Mouse (Mus musculus): Measurements from ENCODE around the gene Slc39a11. TPM values are rescaled to one million over a fixed set of nuclear protein-coding genes. Genes with fewer than 3 reads are reported as not detected.

Gene Slc39a11
- polyA plus RNA-seq, 1 experiment from 2014 or later = 24.5 TPM

GRCm38 (mm10) chr11:113682897-113683626, 33.2 kb upstream of the Slc39a11 start:
- peak overlapping the region; percentile 99 for H3K4me3 ChIP-seq
- ATAC-seq (ENCODE audit: borderline replicate concordance, extremely low read depth, low FRiP score, low TSS enrichment) = peak; percentile 58
- H3K9ac ChIP-seq = peak overlapping the region; percentile 90
- under 1% methylated on average over 38 of the region's 38 CpGs for WGBS
- H3K36me3 ChIP-seq = peaks cover 1% of the 10 kb centered on the region; the same call in 1 of the 2 replicates
- peak overlapping the region; percentile 83 for H3K4me2 ChIP-seq
- H3K4me1 ChIP-seq = peaks cover 30% of the 10 kb centered on the region
- peak overlapping the region; percentile 96 for H3K27ac ChIP-seq
- no peaks in the 10 kb centered on the region for H3K9me3 ChIP-seq
- no peaks in the 10 kb centered on the region for H3K27me3 ChIP-seq

GRCm38 (mm10) chr11:113681979-113682378, 32.1 kb upstream of the Slc39a11 start:
- no peak overlapping the region for H3K9ac ChIP-seq
- peak overlapping the region; percentile 99 for H3K4me3 ChIP-seq
- peak overlapping the region; percentile 83; the same call in 1 of the 2 replicates for H3K4me2 ChIP-seq
- no peaks in the 10 kb centered on the region for H3K27me3 ChIP-seq
- no peaks in the 10 kb centered on the region for H3K9me3 ChIP-seq
- H3K4me1 ChIP-seq = peaks cover 29% of the 10 kb centered on the region
- peaks cover 4% of the 10 kb centered on the region; the same call in 1 of the 2 replicates for H3K36me3 ChIP-seq
- H3K27ac ChIP-seq = no peak overlapping the region
- ATAC-seq (ENCODE audit: borderline replicate concordance, extremely low read depth, low FRiP score, low TSS enrichment) = no peak

- H3K27me3 ChIP-seq = no peaks in the 10 kb centered on the region
- no peaks in the 10 kb centered on the region for H3K9me3 ChIP-seq
- ATAC-seq (ENCODE audit: borderline replicate concordance, extremely low read depth, low FRiP score, low TSS enrichment) = no peak
- no peak overlapping the region for H3K27ac ChIP-seq
- no peak overlapping the region for H3K4me3 ChIP-seq
- H3K9ac ChIP-seq = no peak overlapping the region
- H3K36me3 ChIP-seq = peaks cover 14% of the 10 kb centered on the region
- peaks cover 25% of the 10 kb centered on the region for H3K4me1 ChIP-seq
- 71% methylated on average over 2 of the region's 2 CpGs for WGBS
- no peak overlapping the region for H3K4me2 ChIP-seq
Observed at GRCm38 (mm10) chr11:113680954-113681353, 31.1 kb upstream of the Slc39a11 start.

GRCm38 (mm10) chr11:113678373-113678772, 28.5 kb upstream of the Slc39a11 start:
- Histone ChIP-seq H3K36me3 (peaks cover 39% of the 10 kb centered on the region), H3K9ac (no peak overlapping the region), H3K4me2 (no peak overlapping the region), H3K4me1 (peaks cover 18% of the 10 kb centered on the region), H3K9me3 (no peaks in the 10 kb centered on the region), H3K4me3 (no peak overlapping the region), H3K27ac (no peak overlapping the region), H3K27me3 (no peaks in the 10 kb centered on the region)
- 78% methylated on average over 8 of the region's 8 CpGs for WGBS
- ATAC-seq (ENCODE audit: borderline replicate concordance, extremely low read depth, low FRiP score, low TSS enrichment) = no peak

- H3K27me3 ChIP-seq = no peaks in the 10 kb centered on the region
- no peak overlapping the region for H3K9ac ChIP-seq
Observed at GRCm38 (mm10) chr11:113677378-113677777, 27.5 kb upstream of the Slc39a11 start.

GRCm38 (mm10) chr11:113676847-113677246, 27.0 kb upstream of the Slc39a11 start:
- H3K9ac ChIP-seq = no peak overlapping the region
- no peaks in the 10 kb centered on the region for H3K27me3 ChIP-seq
- no peak overlapping the region for H3K4me3 ChIP-seq
- 88% methylated on average over 2 of the region's 2 CpGs for WGBS
- H3K4me1 ChIP-seq = peaks cover 9% of the 10 kb centered on the region; the same call in 1 of the 2 replicates
- ATAC-seq (ENCODE audit: borderline replicate concordance, extremely low read depth, low FRiP score, low TSS enrichment) = no peak
- H3K9me3 ChIP-seq = no peaks in the 10 kb centered on the region
- H3K4me2 ChIP-seq = no peak overlapping the region
- no peak overlapping the region for H3K27ac ChIP-seq
- peaks cover 52% of the 10 kb centered on the region for H3K36me3 ChIP-seq

More at GRCm38 (mm10) chr11:113677378-113677777, 27.5 kb upstream of the Slc39a11 start:
- 93% methylated on average over 2 of the region's 2 CpGs for WGBS
- H3K9me3 ChIP-seq = no peaks in the 10 kb centered on the region
- no peak overlapping the region for H3K27ac ChIP-seq
- peaks cover 14% of the 10 kb centered on the region for H3K4me1 ChIP-seq
- no peak for ATAC-seq (ENCODE audit: borderline replicate concordance, extremely low read depth, low FRiP score, low TSS enrichment)
- no peak overlapping the region for H3K4me2 ChIP-seq
- peaks cover 49% of the 10 kb centered on the region for H3K36me3 ChIP-seq
- H3K4me3 ChIP-seq = no peak overlapping the region

GRCm38 (mm10) chr11:113674595-113674994, 24.7 kb upstream of the Slc39a11 start:
- Histone ChIP-seq H3K27me3 (no peaks in the 10 kb centered on the region), H3K36me3 (peaks cover 69% of the 10 kb centered on the region), H3K4me2 (no peak overlapping the region), H3K4me1 (no peaks in the 10 kb centered on the region), H3K9ac (no peak overlapping the region), H3K9me3 (no peaks in the 10 kb centered on the region), H3K27ac (no peak overlapping the region), H3K4me3 (no peak overlapping the region)
- 88% methylated on average over 5 of the region's 5 CpGs for WGBS
- no peak for ATAC-seq (ENCODE audit: borderline replicate concordance, extremely low read depth, low FRiP score, low TSS enrichment)

GRCm38 (mm10) chr11:113673614-113674013, 23.7 kb upstream of the Slc39a11 start:
- H3K36me3 ChIP-seq = peaks cover 72% of the 10 kb centered on the region
- no peak overlapping the region for H3K4me2 ChIP-seq
- no peak overlapping the region for H3K9ac ChIP-seq

GRCm38 (mm10) chr11:113669711-113670110, 19.8 kb upstream of the Slc39a11 start:
- H3K36me3 ChIP-seq = peaks cover 47% of the 10 kb centered on the region
- no peaks in the 10 kb centered on the region for H3K9me3 ChIP-seq
- no peak overlapping the region for H3K4me3 ChIP-seq
- H3K4me2 ChIP-seq = no peak overlapping the region
- no peaks in the 10 kb centered on the region for H3K27me3 ChIP-seq
- H3K9ac ChIP-seq = no peak overlapping the region
- peaks cover 22% of the 10 kb centered on the region for H3K4me1 ChIP-seq
- ATAC-seq (ENCODE audit: borderline replicate concordance, extremely low read depth, low FRiP score, low TSS enrichment) = no peak
- 70% methylated on average over 4 of the region's 4 CpGs for WGBS
- no peak overlapping the region for H3K27ac ChIP-seq

More at GRCm38 (mm10) chr11:113673614-113674013, 23.7 kb upstream of the Slc39a11 start:
- H3K9me3 ChIP-seq = no peaks in the 10 kb centered on the region
- H3K4me1 ChIP-seq = peaks cover 3% of the 10 kb centered on the region; the same call in 1 of the 2 replicates
- no peak overlapping the region for H3K4me3 ChIP-seq
- 87% methylated on average over 4 of the region's 4 CpGs for WGBS
- no peak for ATAC-seq (ENCODE audit: borderline replicate concordance, extremely low read depth, low FRiP score, low TSS enrichment)
- H3K27ac ChIP-seq = no peak overlapping the region
- H3K27me3 ChIP-seq = no peaks in the 10 kb centered on the region

- H3K9ac ChIP-seq = no peak overlapping the region
- no peak overlapping the region for H3K4me3 ChIP-seq
- peaks cover 22% of the 10 kb centered on the region for H3K4me1 ChIP-seq
- 81% methylated on average over 5 of the region's 5 CpGs for WGBS
- no peak overlapping the region for H3K27ac ChIP-seq
- H3K9me3 ChIP-seq = no peaks in the 10 kb centered on the region
- no peak overlapping the region for H3K4me2 ChIP-seq
- ATAC-seq (ENCODE audit: borderline replicate concordance, extremely low read depth, low FRiP score, low TSS enrichment) = no peak
- H3K27me3 ChIP-seq = no peaks in the 10 kb centered on the region
- peaks cover 46% of the 10 kb centered on the region for H3K36me3 ChIP-seq
Observed at GRCm38 (mm10) chr11:113668857-113669256, 19.0 kb upstream of the Slc39a11 start.

GRCm38 (mm10) chr11:113667704-113668103, 17.8 kb upstream of the Slc39a11 start:
- no peak overlapping the region for H3K4me2 ChIP-seq
- H3K9me3 ChIP-seq = no peaks in the 10 kb centered on the region
- H3K36me3 ChIP-seq = peaks cover 43% of the 10 kb centered on the region
- no peak for ATAC-seq (ENCODE audit: borderline replicate concordance, extremely low read depth, low FRiP score, low TSS enrichment)
- H3K9ac ChIP-seq = no peak overlapping the region
- 63% methylated on average over 4 of the region's 4 CpGs for WGBS
- H3K27ac ChIP-seq = no peak overlapping the region
- H3K4me1 ChIP-seq = peaks cover 22% of the 10 kb centered on the region
- no peak overlapping the region for H3K4me3 ChIP-seq
- H3K27me3 ChIP-seq = no peaks in the 10 kb centered on the region

GRCm38 (mm10) chr11:113667122-113667521, 17.2 kb upstream of the Slc39a11 start:
- H3K4me1 ChIP-seq = peaks cover 22% of the 10 kb centered on the region
- H3K9ac ChIP-seq = no peak overlapping the region
- no peaks in the 10 kb centered on the region for H3K27me3 ChIP-seq
- no peak overlapping the region for H3K4me3 ChIP-seq
- no peak; the same call in 1 of the 2 replicates for ATAC-seq (ENCODE audit: borderline replicate concordance, extremely low read depth, low FRiP score, low TSS enrichment)
- no peaks in the 10 kb centered on the region for H3K9me3 ChIP-seq
- WGBS = 52% methylated on average over 2 of the region's 2 CpGs
- no peak overlapping the region for H3K4me2 ChIP-seq
- peaks cover 41% of the 10 kb centered on the region for H3K36me3 ChIP-seq
- peak overlapping the region; percentile 35 for H3K27ac ChIP-seq

Data from lung, embryonic 15.5 days (tissue).